Mouse (Mus musculus): ENCODE measurements around the gene Dync1i2. TPM values are rescaled to one million over a fixed set of nuclear protein-coding genes. Genes with fewer than 3 reads are reported as not detected.

Gene Dync1i2
- polyA plus RNA-seq, 1 experiment from 2014 or later: 78.5 TPM

DNA sequence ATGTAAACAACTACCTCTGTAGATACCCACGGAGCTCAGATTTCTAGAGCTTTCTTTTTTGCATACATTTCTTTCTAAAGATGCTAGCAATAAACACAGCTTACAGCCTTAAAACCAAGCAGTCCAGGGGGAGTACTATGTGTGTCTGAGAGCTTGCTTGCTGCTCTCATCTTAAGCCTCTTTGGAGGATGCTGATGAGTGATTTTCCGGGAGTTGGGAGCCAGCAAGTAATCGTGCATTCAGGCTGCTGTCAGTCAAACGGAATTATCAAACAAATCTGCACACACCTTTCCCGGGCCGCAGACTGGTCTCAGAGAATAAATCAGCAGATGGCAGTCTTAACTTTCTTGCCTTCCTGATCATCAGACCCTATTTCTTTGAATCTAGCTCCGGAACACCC lies 83.0 kb downstream of the Dync1i2 start:
- 0 out of 2 replicates have a peak, but pooled peaks cover 5% of the 10 kb centered on the region for H3K36me3 ChIP-seq (ENCODE audit: control insufficient read depth, insufficient read depth, low read length)

DNA sequence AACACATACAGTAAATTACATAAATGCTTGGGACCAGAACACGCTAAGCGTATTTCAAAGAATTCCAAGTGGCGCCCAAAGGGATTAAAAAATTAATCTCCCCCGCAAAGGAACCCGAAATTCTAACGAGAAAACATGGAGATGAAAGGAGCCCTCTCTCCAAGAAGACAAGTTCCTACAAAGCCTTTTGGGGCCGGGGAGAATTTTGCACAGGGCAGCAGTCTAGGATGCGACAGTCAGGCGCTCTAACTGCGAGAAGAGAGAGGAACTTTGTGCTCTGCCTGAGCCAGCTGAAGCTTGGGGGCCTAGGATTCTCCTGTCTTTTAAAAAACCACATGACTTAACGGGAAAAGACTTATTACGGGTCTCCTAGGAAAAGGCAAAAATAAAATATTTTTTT lies 84.3 kb downstream of the Dync1i2 start:
- Histone ChIP-seq H3K9ac (ENCODE audit: low read depth, low read length) (no peak overlapping the region), H3K4me3 (ENCODE audit: low read depth, low read length) (no peak overlapping the region), H3K27ac (ENCODE audit: low read depth, low read length) (no peak overlapping the region), H3K36me3 (ENCODE audit: control insufficient read depth, insufficient read depth, low read length) (0 out of 2 replicates have a peak, but pooled peaks cover 5% of the 10 kb centered on the region), H3K4me1 (ENCODE audit: control insufficient read depth, insufficient read depth, low read length) (no peaks in the 10 kb centered on the region), H3K27me3 (ENCODE audit: control insufficient read depth, insufficient read depth, low read length) (no peaks in the 10 kb centered on the region), H3K4me2 (no peak overlapping the region), H3K9me3 (replicated peaks; ENCODE audit: control insufficient read depth, low read length) (no peaks in the 10 kb centered on the region)
- 76% methylated on average over 12 of the region's 12 CpGs for WGBS (ENCODE audit: insufficient replicate concordance)
- ATAC-seq (replicated peaks; ENCODE audit: insufficient number of reproducible peaks, low FRiP score, low TSS enrichment): no peak

More for the DNA sequence above, 83.0 kb downstream of the Dync1i2 start:
- H3K27ac ChIP-seq (ENCODE audit: low read depth, low read length): no peak overlapping the region
- H3K4me2 ChIP-seq: no peak overlapping the region
- no peaks in the 10 kb centered on the region for H3K9me3 ChIP-seq (replicated peaks; ENCODE audit: control insufficient read depth, low read length)
- no peak overlapping the region for H3K9ac ChIP-seq (ENCODE audit: low read depth, low read length)
- 42% methylated on average over 7 of the region's 7 CpGs for whole genome bisulfite sequencing (ENCODE audit: insufficient replicate concordance)
- H3K4me3 ChIP-seq (ENCODE audit: low read depth, low read length): no peak overlapping the region
- peaks cover 4% of the 10 kb centered on the region; the same call in 1 of the 2 replicates for H3K4me1 ChIP-seq (ENCODE audit: control insufficient read depth, insufficient read depth, low read length)
- ATAC-seq (replicated peaks; ENCODE audit: insufficient number of reproducible peaks, low FRiP score, low TSS enrichment): no peak
- no peaks in the 10 kb centered on the region for H3K27me3 ChIP-seq (ENCODE audit: control insufficient read depth, insufficient read depth, low read length)

DNA sequence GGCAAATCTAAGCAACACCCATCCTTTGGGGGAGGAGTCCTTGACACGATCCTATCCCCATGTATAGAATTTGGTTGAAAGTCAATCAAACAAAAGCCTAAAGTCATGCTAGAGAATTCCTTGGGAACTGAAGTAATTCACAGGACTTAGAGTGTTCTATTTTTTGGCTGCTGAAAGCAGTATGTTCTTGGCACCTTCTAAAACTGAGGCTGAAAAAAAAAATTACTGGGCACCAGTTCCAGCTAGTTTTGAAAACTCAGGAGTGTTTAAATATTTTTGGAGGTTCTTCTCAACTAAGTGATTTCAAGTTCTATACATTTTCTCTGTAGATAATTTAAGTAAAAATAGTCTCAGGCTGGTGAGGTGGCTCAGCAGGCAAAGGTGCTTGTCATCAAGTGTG lies 86.0 kb downstream of the Dync1i2 start:
- H3K9me3 ChIP-seq (replicated peaks; ENCODE audit: control insufficient read depth, low read length): no peaks in the 10 kb centered on the region
- no peaks in the 10 kb centered on the region for H3K27me3 ChIP-seq (ENCODE audit: control insufficient read depth, insufficient read depth, low read length)
- no peak for ATAC-seq (replicated peaks; ENCODE audit: insufficient number of reproducible peaks, low FRiP score, low TSS enrichment)
- H3K4me1 ChIP-seq (ENCODE audit: control insufficient read depth, insufficient read depth, low read length): no peaks in the 10 kb centered on the region
- H3K27ac ChIP-seq (ENCODE audit: low read depth, low read length): no peak overlapping the region
- WGBS (ENCODE audit: insufficient replicate concordance): 71% methylated on average over 1 of the region's 1 CpGs
- no peak overlapping the region for H3K4me2 ChIP-seq
- no peak overlapping the region for H3K9ac ChIP-seq (ENCODE audit: low read depth, low read length)
- H3K36me3 ChIP-seq (ENCODE audit: control insufficient read depth, insufficient read depth, low read length): 0 out of 2 replicates have a peak, but pooled peaks cover 5% of the 10 kb centered on the region
- H3K4me3 ChIP-seq (ENCODE audit: low read depth, low read length): no peak overlapping the region

DNA sequence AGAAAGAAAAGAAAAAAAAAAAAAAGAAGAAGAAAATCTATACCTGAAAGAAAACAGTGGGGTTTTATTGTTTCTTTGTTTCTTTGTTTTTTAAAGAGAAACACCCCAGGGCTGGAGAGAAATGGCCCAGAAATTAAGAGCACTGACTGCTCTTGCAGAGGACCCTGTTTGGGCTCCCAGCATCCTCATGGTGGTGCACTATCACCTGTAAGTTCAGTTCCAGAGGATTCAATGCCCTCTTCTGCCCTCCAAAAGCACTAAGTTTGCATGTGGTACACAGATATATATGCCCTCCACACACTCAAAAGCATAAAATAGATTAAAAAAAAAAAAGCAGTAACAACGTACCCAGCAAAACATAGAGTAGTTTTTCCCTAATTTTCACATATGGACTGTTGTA lies 87.2 kb downstream of the Dync1i2 start:
- H3K9ac ChIP-seq (ENCODE audit: low read depth, low read length): no peak overlapping the region
- no peak for ATAC-seq (replicated peaks; ENCODE audit: insufficient number of reproducible peaks, low FRiP score, low TSS enrichment)
- H3K27ac ChIP-seq (ENCODE audit: low read depth, low read length): no peak overlapping the region
- no peak overlapping the region for H3K4me3 ChIP-seq (ENCODE audit: low read depth, low read length)
- peaks cover 6% of the 10 kb centered on the region; the same call in 1 of the 2 replicates for H3K4me1 ChIP-seq (ENCODE audit: control insufficient read depth, insufficient read depth, low read length)
- 90% methylated on average over 1 of the region's 1 CpGs for WGBS (ENCODE audit: insufficient replicate concordance)
- H3K9me3 ChIP-seq (replicated peaks; ENCODE audit: control insufficient read depth, low read length): no peaks in the 10 kb centered on the region
- H3K36me3 ChIP-seq (ENCODE audit: control insufficient read depth, insufficient read depth, low read length): 0 out of 2 replicates have a peak, but pooled peaks cover 5% of the 10 kb centered on the region
- H3K4me2 ChIP-seq: no peak overlapping the region
- H3K27me3 ChIP-seq (ENCODE audit: control insufficient read depth, insufficient read depth, low read length): no peaks in the 10 kb centered on the region

DNA sequence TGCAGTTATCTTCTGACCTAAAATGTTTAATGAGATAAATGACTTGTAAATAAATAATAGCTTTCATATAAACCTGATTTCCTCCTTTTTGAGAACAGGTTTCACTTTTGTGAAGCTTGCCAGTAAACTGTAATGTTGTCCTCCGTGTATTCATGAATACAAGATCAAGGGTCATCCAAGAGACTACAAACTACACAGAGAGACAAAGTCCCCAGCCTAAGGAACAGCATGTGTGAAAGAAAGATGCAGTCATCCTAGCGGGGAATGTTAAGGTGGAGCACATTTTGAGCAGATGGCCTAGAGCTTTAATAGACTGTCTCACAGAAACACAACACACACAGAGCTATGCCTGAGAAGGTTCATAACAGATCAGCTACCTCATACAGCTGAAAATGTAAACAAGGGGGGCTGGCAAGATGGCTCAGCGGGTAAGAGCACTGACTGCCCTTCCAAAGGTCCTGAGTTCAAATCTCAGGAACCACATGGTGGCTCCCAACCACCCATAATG lies 90.7 kb downstream of the Dync1i2 start:
- H3K27ac ChIP-seq (ENCODE audit: low read depth, low read length): no peak overlapping the region
- no peaks in the 10 kb centered on the region for H3K27me3 ChIP-seq (ENCODE audit: control insufficient read depth, insufficient read depth, low read length)
- H3K36me3 ChIP-seq (ENCODE audit: control insufficient read depth, insufficient read depth, low read length): no peaks in the 10 kb centered on the region; the same call in 1 of the 2 replicates
- H3K4me2 ChIP-seq: no peak overlapping the region
- no peak overlapping the region for H3K4me3 ChIP-seq (ENCODE audit: low read depth, low read length)
- 78% methylated on average over 3 of the region's 3 CpGs for WGBS (ENCODE audit: insufficient replicate concordance)
- H3K9ac ChIP-seq (ENCODE audit: low read depth, low read length): no peak overlapping the region
- peaks cover 8% of the 10 kb centered on the region; the same call in 1 of the 2 replicates for H3K4me1 ChIP-seq (ENCODE audit: control insufficient read depth, insufficient read depth, low read length)
- no peaks in the 10 kb centered on the region for H3K9me3 ChIP-seq (replicated peaks; ENCODE audit: control insufficient read depth, low read length)
- ATAC-seq (replicated peaks; ENCODE audit: insufficient number of reproducible peaks, low FRiP score, low TSS enrichment): no peak

DNA sequence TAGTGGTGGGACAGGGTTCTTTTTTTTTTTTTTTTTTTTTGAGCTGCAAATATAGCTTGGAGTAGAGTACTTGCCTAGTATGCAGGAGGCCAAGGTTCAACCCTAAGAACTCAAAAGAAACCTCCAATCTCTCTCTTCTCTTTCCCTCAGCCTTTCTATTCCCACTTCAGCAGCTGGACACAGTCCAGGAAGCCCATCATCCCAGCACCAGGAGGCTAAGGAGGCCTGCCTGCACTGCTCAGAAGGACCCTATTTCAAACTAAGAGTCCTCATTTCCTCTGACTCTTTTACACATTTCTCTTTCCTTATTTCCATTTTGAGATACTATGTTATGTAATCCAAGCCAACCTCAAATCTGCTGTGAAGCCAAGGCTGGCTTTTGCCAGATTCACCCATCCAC lies 91.7 kb downstream of the Dync1i2 start:
- Histone ChIP-seq H3K27ac (ENCODE audit: low read depth, low read length) (0 out of 2 replicates have a peak overlapping the region, but pooled peaks have one; percentile 8), H3K27me3 (ENCODE audit: control insufficient read depth, insufficient read depth, low read length) (no peaks in the 10 kb centered on the region), H3K9me3 (replicated peaks; ENCODE audit: control insufficient read depth, low read length) (no peaks in the 10 kb centered on the region), H3K36me3 (ENCODE audit: control insufficient read depth, insufficient read depth, low read length) (no peaks in the 10 kb centered on the region; the same call in 1 of the 2 replicates), H3K4me1 (ENCODE audit: control insufficient read depth, insufficient read depth, low read length) (peaks cover 8% of the 10 kb centered on the region; the same call in 1 of the 2 replicates), H3K9ac (ENCODE audit: low read depth, low read length) (no peak overlapping the region), H3K4me3 (ENCODE audit: low read depth, low read length) (no peak overlapping the region), H3K4me2 (no peak overlapping the region)
- ATAC-seq (replicated peaks; ENCODE audit: insufficient number of reproducible peaks, low FRiP score, low TSS enrichment): no peak

DNA sequence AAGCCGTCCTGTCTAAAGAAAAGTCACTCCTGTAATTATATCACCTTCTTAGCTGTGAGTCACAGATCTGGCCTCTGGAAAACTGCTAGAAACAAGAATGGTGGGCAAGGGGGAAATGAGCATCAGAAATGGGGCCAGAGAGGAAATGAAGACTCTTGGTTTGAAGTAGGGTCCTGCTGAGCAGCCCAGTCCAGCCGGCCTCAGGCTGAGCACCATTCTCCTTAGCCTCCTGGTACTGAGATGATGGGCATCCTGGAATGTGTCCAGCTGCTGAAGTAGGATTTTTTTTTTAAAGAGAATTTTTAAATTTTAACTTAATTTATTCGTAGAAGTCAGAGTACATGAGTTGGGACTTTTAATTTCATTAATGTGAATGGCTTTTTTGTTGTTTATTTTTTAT lies 93.3 kb downstream of the Dync1i2 start:
- H3K4me3 ChIP-seq (ENCODE audit: low read depth, low read length): no peak overlapping the region
- no peak overlapping the region for H3K9ac ChIP-seq (ENCODE audit: low read depth, low read length)
- no peak overlapping the region for H3K4me2 ChIP-seq
- H3K4me1 ChIP-seq (ENCODE audit: control insufficient read depth, insufficient read depth, low read length): peaks cover 8% of the 10 kb centered on the region; the same call in 1 of the 2 replicates
- ATAC-seq (replicated peaks; ENCODE audit: insufficient number of reproducible peaks, low FRiP score, low TSS enrichment): no peak
- no peaks in the 10 kb centered on the region; the same call in 1 of the 2 replicates for H3K36me3 ChIP-seq (ENCODE audit: control insufficient read depth, insufficient read depth, low read length)
- no peak overlapping the region for H3K27ac ChIP-seq (ENCODE audit: low read depth, low read length)
- H3K27me3 ChIP-seq (ENCODE audit: control insufficient read depth, insufficient read depth, low read length): no peaks in the 10 kb centered on the region
- no peaks in the 10 kb centered on the region for H3K9me3 ChIP-seq (replicated peaks; ENCODE audit: control insufficient read depth, low read length)
- 48% methylated on average over 3 of the region's 3 CpGs for WGBS (ENCODE audit: insufficient replicate concordance)

DNA sequence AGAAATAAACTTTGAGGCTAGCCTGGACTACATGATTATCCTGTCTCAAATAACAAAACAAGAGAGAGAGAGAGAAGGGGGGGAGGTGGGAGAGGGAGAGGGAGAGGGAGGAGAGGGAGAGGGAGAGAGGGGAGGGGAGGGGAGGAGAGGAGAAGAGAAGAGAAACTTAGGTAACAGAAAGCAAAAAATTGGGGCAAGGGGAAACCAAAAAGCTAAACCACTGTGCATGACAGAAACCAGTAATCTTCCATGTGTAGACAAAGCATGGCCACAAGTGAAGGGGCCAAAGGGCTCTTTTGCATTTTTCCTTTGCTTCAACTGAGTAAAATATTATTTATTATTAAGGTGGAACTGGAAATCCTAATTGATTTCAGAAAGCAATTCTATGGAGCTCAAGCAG lies 94.9 kb downstream of the Dync1i2 start:
- no peak overlapping the region for H3K27ac ChIP-seq (ENCODE audit: low read depth, low read length)
- H3K36me3 ChIP-seq (ENCODE audit: control insufficient read depth, insufficient read depth, low read length): no peaks in the 10 kb centered on the region; the same call in 1 of the 2 replicates
- no peak overlapping the region for H3K9ac ChIP-seq (ENCODE audit: low read depth, low read length)
- peaks cover 8% of the 10 kb centered on the region; the same call in 1 of the 2 replicates for H3K4me1 ChIP-seq (ENCODE audit: control insufficient read depth, insufficient read depth, low read length)
- no peak overlapping the region for H3K4me2 ChIP-seq
- H3K4me3 ChIP-seq (ENCODE audit: low read depth, low read length): no peak overlapping the region
- no peaks in the 10 kb centered on the region for H3K27me3 ChIP-seq (ENCODE audit: control insufficient read depth, insufficient read depth, low read length)
- H3K9me3 ChIP-seq (replicated peaks; ENCODE audit: control insufficient read depth, low read length): no peaks in the 10 kb centered on the region
- ATAC-seq (replicated peaks; ENCODE audit: insufficient number of reproducible peaks, low FRiP score, low TSS enrichment): no peak

DNA sequence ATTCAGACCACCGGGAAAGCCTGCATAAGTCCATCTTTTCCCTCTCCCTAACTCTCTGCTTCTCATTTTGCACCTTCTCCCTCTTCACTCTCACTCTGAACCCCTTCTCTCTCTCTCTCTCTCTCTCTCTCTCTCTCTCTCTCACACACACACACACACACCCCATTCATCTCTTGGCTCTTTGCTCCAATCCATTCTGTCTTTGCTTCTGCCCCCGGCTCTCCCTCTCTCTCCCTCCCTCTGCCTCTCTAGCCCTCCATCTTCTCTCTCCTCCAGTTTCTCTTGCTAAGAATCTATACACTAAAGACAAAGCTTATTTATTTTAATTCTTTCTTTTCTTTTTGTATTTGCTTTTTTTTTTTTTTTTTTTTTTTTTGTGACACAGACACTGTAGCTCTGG lies 98.2 kb downstream of the Dync1i2 start:
- no peak for ATAC-seq (replicated peaks; ENCODE audit: insufficient number of reproducible peaks, low FRiP score, low TSS enrichment)
- Histone ChIP-seq H3K4me3 (ENCODE audit: low read depth, low read length) (no peak overlapping the region), H3K27me3 (ENCODE audit: control insufficient read depth, insufficient read depth, low read length) (no peaks in the 10 kb centered on the region), H3K4me2 (no peak overlapping the region), H3K27ac (ENCODE audit: low read depth, low read length) (no peak overlapping the region), H3K9me3 (replicated peaks; ENCODE audit: control insufficient read depth, low read length) (no peaks in the 10 kb centered on the region), H3K9ac (ENCODE audit: low read depth, low read length) (no peak overlapping the region), H3K4me1 (ENCODE audit: control insufficient read depth, insufficient read depth, low read length) (peaks cover 2% of the 10 kb centered on the region; the same call in 1 of the 2 replicates), H3K36me3 (ENCODE audit: control insufficient read depth, insufficient read depth, low read length) (peaks cover 5% of the 10 kb centered on the region; the same call in 1 of the 2 replicates)
- 67% methylated on average over 2 of the region's 2 CpGs for WGBS (ENCODE audit: insufficient replicate concordance)

Data from heart, embryonic 11.5 days (tissue).